Comparison of ENCODE assay signal across 7 mouse cellular contexts in genomic region chr1:84933472-84934150, GRCm38 (mm10). TPM values are rescaled to one million over a fixed set of nuclear protein-coding genes. Genes with fewer than 3 reads are reported as not detected.
A peak's percentile ranks its signal among the peaks of the same experiment; 100 is the strongest.
DNase-seq lines count a peak whose midpoint lies in the region; ATAC-seq and TF ChIP-seq lines count a peak whose summit lies in the region.

No protein-coding gene starts in this region.

- no peaks in the 10 kb centered on the region for H3K9me3 ChIP-seq in intestine, embryonic 15.5 days

- H3K36me3 ChIP-seq in intestine, embryonic 15.5 days: no peaks in the 10 kb centered on the region

- intact Hi-C loops in left cerebral cortex, postnatal 14 days (cut with DNase I): no loop called here

- no peak for TF ChIP-seq POLR2A in cortical plate, adult 2 months (IDR thresholded peaks at IDR 0.05; ENCODE audit: extremely low read depth, insufficient read depth, low read length)

- 14% methylated on average over 22 of the region's 22 CpGs for WGBS in intestine, embryonic 15.5 days

- no peak overlapping the region for H3K9ac ChIP-seq in intestine, embryonic 15.5 days

- ATAC-seq in intestine, embryonic 15.5 days: 0 out of 2 replicates have a peak, but pooled peaks have one; percentile 31

- peak; percentile 66 for TF ChIP-seq CTCF in cortical plate, adult 2 months (IDR thresholded peaks at IDR 0.05; ENCODE audit: extremely low read depth, insufficient read depth, low read length)

- H3K4me1 ChIP-seq in cortical plate, adult 2 months (ENCODE audit: control insufficient read depth, insufficient read depth, low read length): no peaks in the 10 kb centered on the region
- H3K4me1 ChIP-seq in intestine, embryonic 15.5 days (replicated peaks): 0 out of 2 replicates have a peak, but pooled peaks cover 9% of the 10 kb centered on the region

- peak; percentile 91 for DNase-seq in adrenal gland, postnatal 14 days
- DNase-seq in gastrocnemius, postnatal 25 days: peak; percentile 16
- DNase-seq in left cerebral cortex, postnatal 14 days (ENCODE audit: low spot score in 2 of 2): peak; percentile 85 to 93
- DNase-seq in mesoderm, embryonic 11.5 days (ENCODE audit: low read depth, low spot score): peak; percentile 80
- DNase-seq in right cerebral cortex, postnatal 36 days (ENCODE audit: low spot score in 2 of 2): peak; percentile 75 to 79

- H3K27ac ChIP-seq in cortical plate, adult 2 months (ENCODE audit: insufficient read depth, low read length): no peak overlapping the region
- no peak overlapping the region for H3K27ac ChIP-seq in intestine, embryonic 15.5 days

- H3K4me3 ChIP-seq in cortical plate, adult 2 months (ENCODE audit: insufficient read depth, low read length): peak overlapping the region; percentile 69
- H3K4me3 ChIP-seq in intestine, embryonic 15.5 days (replicated peaks): peak overlapping the region; percentile 49

- H3K27me3 ChIP-seq in intestine, embryonic 15.5 days (replicated peaks): peaks cover 21% of the 10 kb centered on the region

- peak overlapping the region; percentile 95 for H3K4me2 ChIP-seq in intestine, embryonic 15.5 days (replicated peaks)

RNA-seq across cellular contexts. Expression of gene Slc16a14, which starts 1.3 kb away (rescaled TPM):
- total RNA-seq in adrenal gland, postnatal 14 days (2021): 0.53 and 1.9 TPM in 2 replicates
- 4.7 and 5.9 TPM in 2 replicates for polyA plus RNA-seq in cortical plate, adult 2 months (2012; rRNA removed)
- total RNA-seq in gastrocnemius, postnatal 25 days (2021): under 1 TPM in 1 of 2 experiments, not detected in 1; 0.16 TPM
- polyA plus RNA-seq in intestine, embryonic 15.5 days (2015; fragmentation: Nextera tagmentation; extraction: Ambion mirVana): 0.19 and 0.23 TPM in 2 replicates
- total RNA-seq in left cerebral cortex, postnatal 14 days (2021): 10 to 100 TPM; 26.0 to 29.7 TPM

Comparison
In these comparisons a context has a peak if more than half of its experiments do, and no peak if none do; other contexts are left out.
1. DNase-seq: peak in every context shown above with its lines; median percentile 91 in adrenal gland, postnatal 14 days; 89 in left cerebral cortex, postnatal 14 days; 80 in mesoderm, embryonic 11.5 days; 77 in right cerebral cortex, postnatal 36 days; 16 in gastrocnemius, postnatal 25 days.